Mouse (Mus musculus) lung, adult 2 months (tissue): ENCODE measurements around the gene Entpd3. TPM values are rescaled to one million over a fixed set of nuclear protein-coding genes. Genes with fewer than 3 reads are reported as not detected.

Experiments
- DNase-seq: peaks from one replicate; pipeline ENCODE4 v3.0.0; 2022
- H3K4me1 ChIP-seq: fragments of 200-500 bp; 2 replicates; pipeline ENCODE4 v1.6.1; 2011; ENCODE audit warnings: low read length; ENCODE audit not compliant: control insufficient read depth, insufficient read depth
- H3K4me3 ChIP-seq: fragments of 200-500 bp; replicated peaks from 2 replicates; pipeline ENCODE3; 2011; ENCODE audit warnings: low read depth, mild to moderate bottlenecking, control low read depth, low read length; ENCODE audit errors: extremely low read depth
- CTCF ChIP-seq: fragments of 200-500 bp; IDR thresholded peaks from 2 replicates; pipeline ENCODE4 v1.5.1; 2011; ENCODE audit warnings: mild to moderate bottlenecking, low read length, control low read depth; ENCODE audit not compliant: insufficient read depth
- POLR2A ChIP-seq: fragments of 200-500 bp; IDR thresholded peaks from 2 replicates; pipeline ENCODE4 v1.6.1; 2011; ENCODE audit warnings: low read depth, mild to moderate bottlenecking, control low read depth, low read length, borderline replicate concordance; ENCODE audit errors: extremely low read depth
- WGBS: fragments of 180-500 bp; shearing (Covaris S2); methylation state at CpG from one replicate; pipeline ENCODE4 v1.1.7; 2018; 5-methylcytosine and 5-hydroxymethylcytosine counted together
- polyA plus RNA-seq: library from polyadenylated mRNA; depleted of rRNA; stranded (reverse); fragments of >200 nt; gene quantifications from 2 replicates; pipeline ENCODE4 v1.2.3, GENCODE M21; 2012

The Entpd3 gene
- polyA plus RNA-seq, 1 experiment: 5.7 TPM

DNA sequence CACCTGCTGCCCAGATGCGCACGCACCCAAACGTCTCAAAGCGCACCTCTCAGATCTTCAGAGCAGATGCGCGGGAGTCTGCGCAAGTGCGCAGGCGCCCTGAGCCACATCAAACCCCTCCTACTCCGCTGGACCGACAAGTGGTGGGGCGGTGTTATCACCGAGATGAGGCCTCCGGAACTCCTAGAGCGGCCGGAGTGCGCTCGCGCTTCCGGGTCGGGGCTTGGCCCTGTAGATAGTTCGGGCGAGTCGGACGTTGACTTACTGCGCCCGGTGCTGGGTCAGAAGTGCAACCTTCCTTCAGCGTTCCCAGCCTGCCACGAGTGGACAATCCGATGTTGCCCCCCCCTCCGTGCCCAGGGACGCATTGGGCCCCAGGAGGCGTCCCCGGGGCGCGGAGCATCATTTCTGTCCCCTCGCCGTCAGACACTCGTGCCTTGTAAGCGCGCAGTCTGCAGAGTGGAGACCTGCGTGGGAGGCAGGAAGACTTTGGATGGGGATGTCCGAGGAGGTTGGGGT lies 37.6 kb downstream of the Entpd3 start:
- TF ChIP-seq CTCF: no peak
- TF ChIP-seq POLR2A: peak; percentile 87
- Histone ChIP-seq H3K4me3 (peak overlapping the region; percentile 95), H3K4me1 (peaks cover 8% of the 10 kb centered on the region)
- peak; percentile 77 for DNase-seq
- under 1% methylated on average over 43 of the region's 43 CpGs for WGBS

DNA sequence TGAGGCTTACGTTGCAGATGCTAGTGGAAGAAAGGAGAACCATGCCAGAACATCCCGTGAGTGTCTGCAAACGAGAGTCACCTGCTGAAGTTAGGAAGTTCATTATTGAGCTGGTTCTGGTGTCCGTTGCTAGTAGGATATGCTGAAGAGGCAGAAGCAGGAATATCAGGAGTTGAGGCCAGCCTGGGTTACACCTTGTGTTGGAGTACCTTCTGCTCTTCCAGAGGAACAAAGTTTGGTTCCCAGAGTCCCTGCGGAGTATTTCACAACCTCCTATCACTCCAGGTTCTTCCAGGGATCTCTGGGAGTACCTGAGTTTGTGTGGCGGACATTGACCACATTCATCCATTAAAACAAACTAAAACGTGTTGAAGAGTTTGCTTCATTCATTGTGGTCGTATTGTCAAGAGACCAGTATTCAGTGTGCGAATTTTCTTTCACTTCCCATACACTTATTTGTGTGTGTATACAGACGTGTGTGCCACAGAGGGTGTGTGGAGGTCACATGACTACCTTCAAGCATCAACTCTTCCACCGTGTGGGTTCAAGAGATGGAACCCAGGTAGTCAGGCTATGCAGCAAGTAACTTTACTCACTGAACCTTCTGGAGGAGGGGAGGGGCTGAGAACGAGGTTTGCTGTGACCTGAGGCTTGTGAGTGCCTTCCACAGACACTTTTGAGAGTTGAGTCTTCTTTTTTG lies 38.2 kb downstream of the Entpd3 start:
- WGBS: 37% methylated on average over 12 of the region's 12 CpGs
- peaks cover 6% of the 10 kb centered on the region; the same call in 1 of the 2 replicates for H3K4me1 ChIP-seq
- no peak for DNase-seq

DNA sequence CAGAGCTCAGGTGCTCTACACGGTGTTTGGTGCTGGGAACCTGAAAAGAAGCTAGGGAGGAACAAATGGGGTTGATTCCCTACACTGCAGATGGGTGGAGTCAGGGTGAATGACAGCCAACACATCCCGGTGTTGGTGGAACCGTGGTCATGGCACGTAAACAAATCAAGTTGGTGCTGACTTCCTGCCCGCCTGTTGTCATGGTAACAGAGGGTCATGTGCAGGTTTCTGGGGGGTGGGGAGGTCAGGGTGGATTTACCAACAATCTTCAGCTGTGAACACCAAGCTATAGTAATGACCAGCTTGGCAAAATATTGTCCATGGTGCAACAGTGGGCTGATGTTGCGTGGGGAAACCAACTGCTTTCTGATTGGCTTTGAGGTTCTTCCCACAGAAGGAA lies 39.1 kb downstream of the Entpd3 start:
- no peak for TF ChIP-seq POLR2A
- TF ChIP-seq CTCF: no peak
- Histone ChIP-seq H3K4me1 (peaks cover 8% of the 10 kb centered on the region; the same call in 1 of the 2 replicates), H3K4me3 (no peak overlapping the region)
- no peak for DNase-seq
- 36% methylated on average over 6 of the region's 6 CpGs for WGBS

More for the DNA sequence above, 38.2 kb downstream of the Entpd3 start:
- TF ChIP-seq CTCF (no peak), POLR2A (no peak)
- H3K4me3 ChIP-seq: peak overlapping the region; percentile 95

DNA sequence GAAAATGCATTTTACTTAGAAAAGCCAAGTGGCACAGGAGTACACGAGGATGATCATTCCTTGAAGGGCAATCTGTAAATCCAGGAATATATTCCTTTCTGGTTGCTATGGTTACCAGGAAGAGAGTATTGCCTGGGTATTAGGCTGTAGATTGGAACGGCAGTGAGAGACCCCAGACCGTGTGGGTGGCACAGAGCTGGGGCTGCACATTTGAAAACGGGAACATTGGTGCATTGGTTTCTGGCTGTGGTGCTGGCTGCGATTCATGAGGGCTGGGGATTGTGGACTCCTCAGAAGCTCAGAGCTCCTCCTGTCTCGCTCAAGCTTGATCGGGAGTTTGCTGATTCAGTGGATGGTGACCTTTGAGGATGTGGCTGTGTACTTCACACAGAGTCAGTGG lies 40.2 kb downstream of the Entpd3 start:
- 75% methylated on average over 7 of the region's 7 CpGs for WGBS

DNA sequence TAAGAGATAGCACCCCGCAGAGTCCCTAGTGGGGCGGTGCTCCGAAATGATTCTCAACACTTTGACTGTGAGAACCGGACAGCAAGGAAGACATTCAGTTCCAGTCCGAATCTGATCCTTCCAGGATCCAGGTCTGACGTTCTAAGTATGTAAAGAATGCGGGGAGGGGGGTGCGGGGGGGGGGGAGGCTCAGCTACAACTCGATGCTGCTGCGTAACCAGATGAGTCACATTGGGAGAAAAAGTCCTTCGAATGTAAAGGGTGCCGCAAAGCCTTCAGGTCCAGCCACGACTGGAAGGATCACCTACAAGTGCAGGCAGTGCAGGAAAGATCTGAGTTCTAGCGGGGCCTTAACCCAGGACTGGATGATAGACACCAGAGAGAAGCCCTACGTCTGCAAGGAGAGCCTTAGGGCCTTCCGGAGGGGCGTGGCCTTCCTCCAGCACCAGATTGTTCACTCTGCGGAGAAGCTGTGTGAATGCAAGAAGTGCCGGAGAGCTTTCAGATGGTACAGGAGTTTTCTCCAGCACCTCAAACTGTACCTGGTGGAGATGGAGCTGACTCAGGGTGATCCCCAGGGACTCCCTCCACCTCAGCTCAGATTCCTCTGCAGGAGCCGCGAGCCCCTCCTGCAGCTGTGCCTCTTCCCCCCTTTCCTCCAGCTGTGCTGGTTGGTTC lies 42.5 kb downstream of the Entpd3 start:
- no peak for TF ChIP-seq CTCF
- TF ChIP-seq POLR2A: no peak
- H3K4me3 ChIP-seq: peak overlapping the region; percentile 48
- DNase-seq: no peak
- H3K4me1 ChIP-seq: peaks cover 8% of the 10 kb centered on the region; the same call in 1 of the 2 replicates
- WGBS: 20% methylated on average over 21 of the region's 21 CpGs

More for the DNA sequence above, 40.2 kb downstream of the Entpd3 start:
- DNase-seq: no peak
- peaks cover 8% of the 10 kb centered on the region; the same call in 1 of the 2 replicates for H3K4me1 ChIP-seq
- no peak overlapping the region for H3K4me3 ChIP-seq
- no peak for TF ChIP-seq POLR2A
- no peak for TF ChIP-seq CTCF

DNA sequence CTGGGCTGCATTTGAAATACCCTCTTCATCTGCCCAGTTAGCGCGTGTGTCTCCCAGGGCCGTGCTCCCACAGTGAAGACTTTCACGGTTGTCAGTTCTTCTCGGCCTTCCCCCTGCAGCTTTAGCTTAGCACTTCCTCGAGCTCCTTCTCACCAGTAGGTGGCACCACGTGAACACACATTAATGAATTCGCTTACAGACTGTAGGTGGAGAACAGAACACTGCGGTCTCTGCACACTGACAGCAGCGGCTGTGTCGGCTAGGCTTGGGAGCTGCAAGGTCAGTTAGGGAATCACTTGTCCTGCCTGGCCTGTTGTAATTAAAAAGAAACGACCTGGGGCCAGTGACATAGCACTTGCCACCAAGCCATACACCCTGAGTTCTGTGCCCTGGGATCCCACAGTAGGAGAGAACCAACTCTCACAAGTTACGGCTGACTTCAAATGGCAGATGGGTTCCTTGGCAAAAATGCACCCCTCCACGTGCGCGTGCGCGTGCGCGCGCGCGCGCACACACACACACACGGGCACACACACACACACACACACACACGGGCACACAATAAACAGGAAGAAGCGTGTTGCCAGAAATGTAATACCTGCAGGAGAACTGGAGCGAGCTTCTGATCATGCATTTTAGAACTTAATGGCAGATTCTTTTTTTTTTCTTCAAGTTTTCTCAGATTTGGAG lies 43.1 kb downstream of the Entpd3 start:
- DNase-seq: peak; percentile 84

DNA sequence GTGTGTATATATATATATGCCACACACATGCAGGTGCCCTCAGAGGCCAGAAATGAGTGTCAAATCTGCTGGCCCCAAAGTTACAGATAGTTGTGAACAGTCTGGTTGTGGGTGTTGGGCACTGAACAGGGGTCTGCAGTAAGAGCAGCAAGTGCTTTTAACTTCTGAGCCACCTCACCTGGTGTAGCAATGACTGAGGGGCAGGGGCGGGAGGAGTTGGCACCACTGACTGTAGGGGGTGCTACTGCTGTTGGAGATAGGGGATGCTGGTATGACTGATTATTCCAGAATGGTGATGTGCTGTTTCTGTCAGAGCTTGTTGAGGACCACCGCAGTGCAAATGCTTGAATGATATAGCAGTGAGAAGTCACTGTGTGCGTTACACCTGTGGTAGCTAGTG lies 43.7 kb downstream of the Entpd3 start:
- no peak for DNase-seq
- H3K4me1 ChIP-seq: 0 out of 2 replicates have a peak, but pooled peaks cover 5% of the 10 kb centered on the region
- 78% methylated on average over 3 of the region's 3 CpGs for WGBS
- no peak overlapping the region for H3K4me3 ChIP-seq
- TF ChIP-seq CTCF (no peak), POLR2A (no peak)

More for the DNA sequence above, 43.1 kb downstream of the Entpd3 start:
- Histone ChIP-seq H3K4me3 (peak overlapping the region; percentile 48), H3K4me1 (peaks cover 5% of the 10 kb centered on the region; the same call in 1 of the 2 replicates)
- WGBS: 7% methylated on average over 28 of the region's 28 CpGs
- TF ChIP-seq POLR2A: peak; percentile 30; the same call in 1 of the 2 replicates
- TF ChIP-seq CTCF: peak; percentile 77

DNA sequence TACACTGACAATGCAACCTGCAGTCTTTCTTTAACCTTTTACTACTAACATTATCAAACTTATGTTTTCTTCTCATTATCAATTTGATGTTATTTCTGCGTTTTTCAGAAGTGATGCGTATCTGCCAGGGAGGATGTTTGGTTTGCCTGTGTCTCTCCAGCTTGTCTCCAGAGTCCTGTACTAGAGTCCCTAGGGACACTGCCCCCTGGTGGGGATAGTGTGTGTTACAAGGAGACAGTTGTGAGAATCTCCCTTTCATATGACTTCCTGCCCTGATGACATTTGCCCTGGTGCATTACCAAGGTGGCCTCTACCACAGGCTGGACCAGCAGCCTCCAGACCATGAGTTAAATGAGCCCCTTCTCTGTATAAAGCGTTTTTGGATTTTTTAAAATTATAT lies 46.9 kb downstream of the Entpd3 start:
- 4% methylated on average over 3 of the region's 3 CpGs for WGBS
- TF ChIP-seq POLR2A (no peak), CTCF (peak; percentile 73)
- 0 out of 2 replicates have a peak, but pooled peaks cover 5% of the 10 kb centered on the region for H3K4me1 ChIP-seq
- DNase-seq: peak; percentile 71
- no peak overlapping the region for H3K4me3 ChIP-seq

DNA sequence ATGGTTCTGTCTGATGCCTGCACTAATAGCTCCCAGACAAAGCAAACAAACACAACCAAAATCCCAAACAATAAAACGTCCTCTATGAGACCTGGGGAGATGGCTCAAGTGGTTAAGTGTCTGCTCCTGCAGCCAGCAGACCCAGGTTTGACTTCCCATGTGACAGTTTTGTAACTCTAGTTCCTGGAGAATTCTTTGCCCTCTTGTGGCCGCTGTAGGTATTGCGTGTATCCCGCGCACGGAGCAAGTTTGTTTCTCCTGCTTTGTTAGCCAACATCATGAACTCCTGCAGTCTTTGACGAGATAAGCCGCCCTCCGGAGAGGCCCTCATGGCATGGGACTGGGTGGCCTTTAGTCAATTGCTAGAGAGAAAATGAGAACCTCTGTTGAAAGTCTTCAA lies 51.9 kb downstream of the Entpd3 start:
- peak; percentile 80 for DNase-seq
- TF ChIP-seq CTCF (peak; percentile 78), POLR2A (no peak)
- no peaks in the 10 kb centered on the region for H3K4me1 ChIP-seq
- WGBS: 1% methylated on average over 9 of the region's 9 CpGs
- no peak overlapping the region for H3K4me3 ChIP-seq
